Mouse (Mus musculus): ENCODE data around the gene Myh3.

The Myh3 gene

DNA sequence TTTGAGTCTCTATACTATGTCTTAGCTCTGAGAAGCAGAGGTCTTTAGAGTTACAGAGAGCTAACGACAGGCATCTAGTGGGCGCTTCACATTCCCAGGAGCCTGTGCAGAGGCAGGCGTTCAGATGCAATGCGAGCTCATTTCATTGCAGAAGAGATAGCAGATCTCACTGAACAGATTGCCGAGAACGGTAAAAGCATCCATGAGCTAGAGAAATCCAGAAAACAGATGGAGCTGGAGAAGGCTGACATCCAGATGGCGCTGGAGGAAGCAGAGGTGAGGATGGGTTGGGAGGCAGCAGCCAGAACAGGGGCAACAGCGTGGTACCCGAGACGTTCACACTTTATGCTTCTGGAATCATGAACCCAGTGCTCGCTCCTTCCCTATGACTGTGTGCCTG, 20.3 kb downstream of the Myh3 start:
- in situ Hi-C loops (cut with MboI, MseI), result loop anchor here in 1 of 2 experiments (25.0 kb wide), 1 partner anchor 1286 kb away; the partner anchor contains the start of gene Zkscan6

DNA sequence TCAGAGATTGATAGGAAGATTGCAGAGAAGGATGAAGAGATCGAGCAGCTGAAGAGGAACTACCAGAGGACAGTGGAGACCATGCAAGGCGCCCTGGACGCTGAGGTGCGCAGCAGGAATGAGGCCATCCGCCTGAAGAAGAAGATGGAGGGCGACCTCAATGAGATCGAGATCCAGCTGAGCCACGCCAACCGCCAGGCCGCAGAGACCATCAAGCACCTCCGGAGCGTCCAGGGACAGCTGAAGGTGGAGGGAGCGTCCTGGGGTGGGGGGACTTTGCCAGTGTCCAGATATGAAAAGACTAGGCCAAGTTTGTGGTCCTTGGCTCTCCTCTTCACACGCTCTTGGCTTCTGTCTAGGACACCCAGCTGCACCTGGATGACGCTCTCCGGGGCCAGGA, 21.1 kb downstream of the Myh3 start:
- in situ Hi-C loops (cut with MboI, MseI), result loop anchor here in 1 of 2 experiments (25.0 kb wide), 1 partner anchor 1287 kb away; the partner anchor contains the start of gene Zkscan6

DNA sequence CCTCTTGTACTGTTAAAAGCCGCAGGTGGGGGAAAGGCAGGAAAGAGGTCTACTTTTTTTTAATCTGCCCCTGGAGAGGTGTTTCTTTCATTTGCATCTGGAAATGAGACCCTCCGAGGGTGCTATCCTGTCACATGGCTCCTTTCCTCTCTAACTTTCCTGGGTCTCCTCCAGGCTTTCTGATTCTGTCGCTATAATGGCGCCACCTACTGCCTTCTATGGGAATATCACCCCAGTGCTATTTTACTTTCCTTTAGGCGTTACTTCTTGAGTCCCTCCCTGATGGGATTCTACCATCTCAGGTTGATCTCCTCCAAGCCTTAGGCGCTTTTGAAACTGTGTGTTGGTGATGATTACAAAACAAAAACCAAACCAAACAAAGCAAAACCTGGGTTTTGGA, 22.1 kb downstream of the Myh3 start:
- in situ Hi-C loops (cut with MboI, MseI), result loop anchor here (10.0 to 25.0 kb wide), 2 partner anchors 555 to 587 kb away; partner anchors contain the start of gene Rcvrn (in 1 of the 2)

GRCm38 (mm10) chr11:67101713-67102112, 23.6 kb downstream of the Myh3 start:
- in situ Hi-C loops (cut with MboI, MseI), result loop anchor here (10.0 to 25.0 kb wide), 2 partner anchors 553 to 586 kb away; partner anchors contain the start of gene Rcvrn (in 1 of the 2)

- in situ Hi-C loops (cut with MboI, MseI), result loop anchor here (10.0 to 25.0 kb wide), 2 partner anchors 552 to 584 kb away; partner anchors contain the start of gene Rcvrn (in 1 of the 2)
Observed at GRCm38 (mm10) chr11:67103256-67103655, 25.2 kb downstream of the Myh3 start.

DNA sequence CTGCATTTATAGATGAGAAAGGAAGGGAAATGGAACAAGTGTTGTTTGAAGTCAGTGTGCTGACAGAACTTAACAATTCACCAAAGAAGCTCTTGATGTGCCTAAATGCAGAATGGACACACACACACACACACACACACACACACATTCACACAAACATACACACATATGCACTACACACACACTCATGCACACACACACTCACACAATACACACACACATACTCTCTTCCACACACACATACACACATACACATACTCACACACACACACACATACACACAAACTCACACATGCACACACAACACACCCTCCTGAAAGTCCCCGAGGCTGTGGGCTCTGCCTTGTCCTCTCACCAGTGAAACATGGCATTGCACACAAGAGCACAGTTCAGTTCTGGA, 26.1 kb downstream of the Myh3 start:
- in situ Hi-C loops (cut with MboI, MseI), result loop anchor here (10.0 to 25.0 kb wide), 2 partner anchors 551 to 583 kb away; partner anchors contain the start of gene Rcvrn (in 1 of the 2)

DNA sequence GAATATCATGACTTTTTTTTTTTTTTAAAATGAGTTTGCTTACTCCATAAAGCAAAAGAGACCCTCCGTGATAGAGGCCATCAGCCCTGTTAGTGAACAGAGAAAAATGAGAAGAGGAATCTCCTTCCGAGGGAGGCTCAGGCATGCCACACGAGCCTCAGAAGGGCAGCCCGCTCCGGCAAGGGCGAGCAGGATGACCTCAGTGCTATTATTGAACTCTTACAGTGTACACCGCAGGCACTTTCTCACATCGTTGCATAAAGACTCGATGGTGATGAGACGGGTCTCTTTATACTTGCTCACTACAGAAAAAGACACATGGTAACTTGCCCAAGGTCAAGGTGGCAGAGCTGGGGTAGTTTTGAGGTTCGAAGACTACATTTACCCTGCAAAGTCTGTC, 26.6 kb downstream of the Myh3 start:
- in situ Hi-C loops (cut with MboI, MseI), result loop anchor here (10.0 to 25.0 kb wide), 2 partner anchors 550 to 583 kb away; partner anchors contain the start of gene Rcvrn (in 1 of the 2)

DNA sequence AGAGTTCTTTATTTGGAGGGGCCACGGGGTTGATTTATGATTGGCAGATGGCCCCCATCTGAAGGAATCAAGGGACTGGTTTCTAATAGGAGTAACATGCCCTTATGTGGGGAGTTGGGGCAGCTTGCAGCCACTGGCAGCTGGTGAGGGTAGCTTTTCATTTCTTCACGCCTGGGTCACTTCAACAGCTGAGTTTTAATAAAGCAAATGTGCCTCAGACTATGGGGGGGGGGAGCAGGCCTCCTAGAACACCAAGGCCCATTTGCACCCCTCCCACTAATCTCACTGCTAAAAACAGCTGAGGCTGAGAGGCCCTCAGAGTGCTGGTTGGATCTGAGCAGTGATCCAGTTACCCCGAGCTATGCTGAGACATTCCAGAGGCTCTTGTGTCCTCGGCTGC, 27.6 kb downstream of the Myh3 start:
- in situ Hi-C loops (cut with MboI, MseI), result loop anchor here (10.0 to 25.0 kb wide), 2 partner anchors 549 to 582 kb away; partner anchors contain the start of gene Rcvrn (in 1 of the 2)

DNA sequence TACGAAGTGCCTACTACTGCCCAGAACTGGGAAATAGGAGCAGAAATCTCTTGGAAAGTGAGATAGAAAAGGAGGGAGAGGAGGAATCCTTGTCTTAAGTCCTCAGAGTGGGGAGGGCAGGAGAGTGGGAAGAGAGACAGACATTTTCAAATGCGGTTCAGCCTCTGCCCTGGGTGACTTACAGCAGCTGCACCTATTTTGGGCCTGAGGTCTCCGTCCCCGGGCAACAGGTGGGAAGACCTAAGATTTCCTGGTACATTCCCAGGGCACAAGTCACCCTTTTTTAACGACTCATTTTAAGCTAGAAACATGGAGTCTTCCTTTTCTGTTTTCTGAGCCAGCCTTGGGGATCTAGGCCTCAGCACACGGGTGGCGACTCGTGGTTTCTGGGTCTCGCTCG, 28.9 kb downstream of the Myh3 start:
- in situ Hi-C loops (cut with MboI, MseI), result loop anchor here (10.0 to 25.0 kb wide), 2 partner anchors 548 to 580 kb away; partner anchors contain the start of gene Rcvrn (in 1 of the 2)

GRCm38 (mm10) chr11:67110168-67110948, 32.3 kb downstream of the Myh3 start:
- in situ Hi-C loops (cut with MboI, MseI), result loop anchor here (5.0 to 25.0 kb wide), 3 partner anchors 242 to 577 kb away; partner anchors contain the start of gene Rcvrn (in 1 of the 2)

GRCm38 (mm10) chr11:67112019-67112850, 34.1 kb downstream of the Myh3 start:
- in situ Hi-C loops (cut with MboI, MseI), result loop anchor here (5.0 to 25.0 kb wide), 3 partner anchors 240 to 575 kb away; partner anchors contain the start of gene Rcvrn (in 1 of the 2)

GRCm38 (mm10) chr11:67112851-67113202, 34.7 kb downstream of the Myh3 start:
- in situ Hi-C loops (cut with MboI, MseI), result loop anchor here (5.0 to 25.0 kb wide), 3 partner anchors 239 to 574 kb away; partner anchors contain the start of gene Rcvrn (in 1 of the 2)

DNA sequence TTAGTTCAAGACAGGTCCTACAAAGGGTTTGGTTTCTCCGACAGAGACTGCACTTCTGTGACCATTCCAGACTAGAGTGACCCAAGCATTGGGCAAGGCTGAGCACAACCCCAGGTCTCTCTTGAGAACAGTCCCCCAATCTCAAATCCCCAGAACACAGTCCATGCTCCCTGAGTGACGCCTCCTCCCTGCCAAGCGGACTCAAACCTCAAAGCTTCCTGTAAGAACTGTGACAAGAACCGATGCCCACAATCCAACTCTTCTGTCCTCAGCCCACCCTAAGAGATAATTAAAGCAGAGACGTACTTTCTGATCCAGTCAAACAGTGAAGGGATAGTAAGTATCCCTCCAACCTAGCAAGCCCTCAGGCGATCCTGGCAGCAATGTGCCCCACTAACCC, 35.3 kb downstream of the Myh3 start:
- in situ Hi-C loops (cut with MboI, MseI), result loop anchor here (5.0 to 25.0 kb wide), 3 partner anchors 239 to 574 kb away; partner anchors contain the start of gene Rcvrn (in 1 of the 2)

DNA sequence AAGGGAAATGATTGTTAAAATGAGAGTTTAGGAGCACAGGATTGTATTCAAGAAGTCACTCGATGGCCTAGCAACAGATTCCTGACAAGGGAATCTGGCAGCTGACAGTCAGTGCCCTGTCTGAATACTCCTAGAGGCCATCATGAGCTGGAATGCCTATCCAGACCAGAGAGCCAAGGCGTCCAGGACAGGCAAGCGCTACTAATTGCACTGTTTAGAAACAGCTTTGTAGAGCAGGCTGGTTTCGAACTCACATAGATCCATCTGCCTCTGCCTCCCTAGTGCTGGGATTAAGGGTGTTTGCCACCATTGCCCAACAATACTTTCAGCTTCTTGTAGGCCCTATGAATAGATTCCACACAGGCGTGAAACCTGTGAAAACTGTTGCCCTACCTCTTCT, 36.2 kb downstream of the Myh3 start:
- in situ Hi-C loops (cut with MboI, MseI), result loop anchor here (5.0 to 25.0 kb wide), 3 partner anchors 238 to 573 kb away; partner anchors contain the start of gene Rcvrn (in 1 of the 2)

DNA sequence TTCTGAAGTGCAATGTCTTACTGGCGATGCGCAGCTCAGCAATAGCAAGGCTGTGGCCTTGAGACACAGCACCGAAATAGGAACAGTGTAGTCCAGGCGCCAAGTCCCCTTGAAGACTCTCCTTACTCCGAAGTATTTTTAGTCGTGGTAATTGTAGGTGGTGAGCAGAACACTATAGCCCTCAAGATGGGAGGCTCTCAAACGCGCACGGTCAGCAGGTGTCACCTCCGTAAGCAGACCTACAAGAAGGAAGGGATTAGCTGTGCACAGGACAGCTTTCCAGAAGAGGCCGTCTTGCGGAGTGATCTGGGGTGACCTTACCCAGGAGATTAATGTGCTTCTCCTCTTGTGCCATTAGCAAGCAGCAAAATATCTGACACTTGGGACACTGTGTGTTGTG, 36.8 kb downstream of the Myh3 start:
- in situ Hi-C loops (cut with MboI, MseI), result loop anchor here (5.0 to 25.0 kb wide), 3 partner anchors 237 to 572 kb away; partner anchors contain the start of gene Rcvrn (in 1 of the 2)

DNA sequence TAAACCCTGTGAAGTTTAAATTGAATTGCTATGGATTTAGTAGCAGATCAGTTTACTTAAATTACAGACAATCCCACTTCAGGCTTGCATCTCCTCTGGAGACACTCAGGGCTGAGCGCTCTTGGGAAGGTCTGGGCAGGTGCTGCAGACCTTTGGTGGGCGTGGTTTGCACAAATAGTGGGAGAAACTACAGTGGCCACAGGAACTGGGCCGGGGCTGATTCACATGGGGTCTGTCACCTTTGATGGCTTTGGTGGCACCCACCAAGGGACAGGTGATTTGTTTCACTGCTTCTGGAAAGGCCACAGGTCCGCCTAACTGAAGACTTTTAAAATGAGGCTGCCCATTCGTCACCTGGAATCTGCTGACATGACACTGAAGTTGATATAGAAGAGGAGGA, 38.6 kb downstream of the Myh3 start:
- in situ Hi-C loops (cut with MboI, MseI), result loop anchor here in 1 of 2 experiments (25.0 kb wide), 1 partner anchor 571 kb away; the partner anchor contains the start of gene Rcvrn

GRCm38 (mm10) chr11:67119539-67120070, 41.5 kb downstream of the Myh3 start:
- in situ Hi-C loops (cut with MboI, MseI), result loop anchor here in 1 of 2 experiments (25.0 kb wide), 1 partner anchor 568 kb away; the partner anchor contains the start of gene Rcvrn

GRCm38 (mm10) chr11:67120697-67121294, 42.7 kb downstream of the Myh3 start:
- in situ Hi-C loops (cut with MboI, MseI), result loop anchor here in 1 of 2 experiments (25.0 kb wide), 1 partner anchor 567 kb away; the partner anchor contains the start of gene Rcvrn

- in situ Hi-C loops (cut with MboI, MseI), result loop anchor here in 1 of 2 experiments (25.0 kb wide), 1 partner anchor 562 kb away; the partner anchor contains the start of gene Rcvrn
Observed at GRCm38 (mm10) chr11:67124943-67125342, 46.8 kb downstream of the Myh3 start.

- in situ Hi-C loops (cut with MboI, MseI), result no loop called here
Observed at GRCm38 (mm10) chr11:67125361-67125760, 47.3 kb downstream of the Myh3 start.

Measured in T-helper 17 cell (primary cell).